Mouse (Mus musculus) heart, embryonic 14.5 days (tissue): Measurements from ENCODE around the gene Atoh8. TPM values are rescaled to one million over a fixed set of nuclear protein-coding genes. Genes with fewer than 3 reads are reported as not detected.
A peak's percentile ranks its signal among the peaks of the same experiment; 100 is the strongest.

Source experiments
- ATAC-seq: fragments of 200-750 bp; cut with Nextera tagmentation; 2 replicates; pipeline ENCODE4 v1.8.0; 2017; ENCODE audit warnings: low read depth, moderate TSS enrichment; ENCODE audit not compliant: insufficient number of reproducible peaks, insufficient read depth, low FRiP score
- H3K27ac ChIP-seq, 2 experiments: fragments of 200-500 bp in 1 of 2; fragments of 300-500 bp in 1 of 2; sonication (generic) in 1 of 2; replicated peaks in 1 of 2; 2 replicates each; pipeline ENCODE4 v1.5.1; 2012 to 2014; ENCODE audit warnings: low read depth in 2 of 2, low read length in 2 of 2, control low read depth in 1 of 2, mild to moderate bottlenecking in 1 of 2, mixed read lengths in 1 of 2; ENCODE audit not compliant: control insufficient read depth in 1 of 2, insufficient read depth in 1 of 2
- H3K27me3 ChIP-seq: fragments of 300-500 bp; sonication (generic); 2 replicates; pipeline ENCODE4 v1.6.1; 2014; ENCODE audit warnings: mild to moderate bottlenecking, low read length, control low read depth; ENCODE audit not compliant: control insufficient read depth, insufficient read depth
- H3K36me3 ChIP-seq: fragments of 300-500 bp; sonication (generic); 2 replicates; pipeline ENCODE4 v1.6.1; 2014; ENCODE audit warnings: mild to moderate bottlenecking, control low read depth, low read length, mixed read lengths; ENCODE audit not compliant: control insufficient read depth, insufficient read depth
- H3K4me1 ChIP-seq, 2 experiments: fragments of 200-500 bp in 1 of 2; fragments of 300-500 bp in 1 of 2; sonication (generic) in 1 of 2; 2 replicates each; pipeline ENCODE4 v1.6.1; 2012 to 2014; ENCODE audit warnings: low read length in 2 of 2, control low read depth in 1 of 2, mixed read lengths in 1 of 2; ENCODE audit not compliant: control insufficient read depth in 2 of 2, insufficient read depth in 2 of 2
- H3K4me2 ChIP-seq: fragments of 300-500 bp; sonication (generic); 2 replicates; pipeline ENCODE4 v1.6.1; 2014; ENCODE audit warnings: mild to moderate bottlenecking, low read length
- H3K4me3 ChIP-seq, 2 experiments: fragments of 200-500 bp in 1 of 2; fragments of 300-500 bp in 1 of 2; sonication (generic) in 1 of 2; 2 replicates each; pipeline ENCODE4 v1.5.1; 2012 to 2014; ENCODE audit warnings: low read length in 2 of 2, mild to moderate bottlenecking in 2 of 2, control low read depth in 1 of 2, low read depth in 1 of 2, moderate library complexity in 1 of 2; ENCODE audit not compliant: control insufficient read depth in 1 of 2, insufficient read depth in 1 of 2
- H3K9ac ChIP-seq: fragments of 300-500 bp; sonication (generic); 2 replicates; pipeline ENCODE4 v1.6.1; 2014; ENCODE audit warnings: mild to moderate bottlenecking, low read length
- H3K9me3 ChIP-seq: fragments of 300-500 bp; sonication (generic); 2 replicates; pipeline ENCODE4 v1.6.1; 2016; ENCODE audit warnings: low read length, control low read depth; ENCODE audit not compliant: control insufficient read depth
- WGBS: fragments of 180-500 bp; shearing (Covaris S2); extraction: QIAGEN DNeasy Blood & Tissue Kit; methylation state at CpG from one replicate; pipeline ENCODE4 v1.1.7; 2014; 5-methylcytosine and 5-hydroxymethylcytosine counted together
- polyA plus RNA-seq: library from polyadenylated mRNA; unstranded; fragments of >200 nt; fragmentation: Nextera tagmentation; extraction: Ambion mirVana; gene quantifications from 2 replicates; pipeline ENCODE4 v1.2.1, GENCODE M21; 2014

The Atoh8 gene
- polyA plus RNA-seq, 1 experiment from 2014 or later, result 12.0 TPM

GRCm38 (mm10) chr6:72265664-72266063 lies 30.3 kb upstream of the Atoh8 start:
- Histone ChIP-seq H3K27me3 (no peaks in the 10 kb centered on the region), H3K9ac (no peak overlapping the region), H3K36me3 (no peaks in the 10 kb centered on the region), H3K4me3 (no peak overlapping the region), H3K4me1 (peaks cover 11 to 14% of the 10 kb centered on the region in 2 experiments), H3K4me2 (no peak overlapping the region), H3K9me3 (no peaks in the 10 kb centered on the region), H3K27ac (no peak overlapping the region)
- no peak for ATAC-seq
- 68% methylated on average over 6 of the region's 6 CpGs for WGBS

GRCm38 (mm10) chr6:72263679-72264265 lies 28.4 kb upstream of the Atoh8 start:
- Histone ChIP-seq H3K36me3 (no peaks in the 10 kb centered on the region), H3K4me2 (peak overlapping the region; percentile 51), H3K9me3 (no peaks in the 10 kb centered on the region), H3K4me3 (no peak overlapping the region), H3K9ac (peak overlapping the region; percentile 57), H3K27me3 (no peaks in the 10 kb centered on the region), H3K4me1 (peaks cover 20 to 28% of the 10 kb centered on the region in 2 experiments), H3K27ac (peak overlapping the region; percentile 70 to 86)
- ATAC-seq, result no peak
- WGBS, result 21% methylated on average over 5 of the region's 5 CpGs

- H3K36me3 ChIP-seq, result no peaks in the 10 kb centered on the region
- H3K4me3 ChIP-seq, result no peak overlapping the region
- no peak overlapping the region for H3K27ac ChIP-seq
- no peak for ATAC-seq
- H3K9me3 ChIP-seq, result no peaks in the 10 kb centered on the region
- no peak overlapping the region for H3K4me2 ChIP-seq
- H3K27me3 ChIP-seq, result no peaks in the 10 kb centered on the region
- WGBS, result 83% methylated on average over 12 of the region's 12 CpGs
- peaks cover 20 to 28% of the 10 kb centered on the region in 2 experiments for H3K4me1 ChIP-seq
- H3K9ac ChIP-seq, result no peak overlapping the region
These were observed 26.4 kb upstream of the Atoh8 start for GRCm38 (mm10) chr6:72261683-72262320.

GRCm38 (mm10) chr6:72260981-72261682 lies 25.8 kb upstream of the Atoh8 start:
- Histone ChIP-seq H3K4me2 (peak overlapping the region; percentile 39), H3K9me3 (no peaks in the 10 kb centered on the region), H3K36me3 (no peaks in the 10 kb centered on the region), H3K27ac (peak overlapping the region; percentile 32 to 58; a peak in 3 of 4 replicates), H3K4me1 (peaks cover 20 to 28% of the 10 kb centered on the region in 2 experiments), H3K9ac (peak overlapping the region; percentile 4; the same call in 1 of the 2 replicates), H3K4me3 (no peak overlapping the region), H3K27me3 (no peaks in the 10 kb centered on the region)
- peak; percentile 79 for ATAC-seq
- WGBS, result 14% methylated on average over 19 of the region's 19 CpGs

- no peak for ATAC-seq
- Histone ChIP-seq H3K9me3 (no peaks in the 10 kb centered on the region), H3K9ac (no peak overlapping the region), H3K4me2 (no peak overlapping the region), H3K27ac (no peak overlapping the region), H3K36me3 (no peaks in the 10 kb centered on the region), H3K4me3 (no peak overlapping the region), H3K4me1 (peaks cover 26 to 33% of the 10 kb centered on the region in 2 experiments), H3K27me3 (no peaks in the 10 kb centered on the region)
- WGBS, result 57% methylated on average over 7 of the region's 7 CpGs
These were observed 24.1 kb upstream of the Atoh8 start for GRCm38 (mm10) chr6:72259474-72259873.

- no peak for ATAC-seq
- 0 out of 2 replicates have a peak overlapping the region, but pooled peaks have one; percentile 13 for H3K9ac ChIP-seq
- H3K27ac ChIP-seq, result peak overlapping the region in 1 of 2 experiments; percentile 48; a peak in 1 of 4 replicates
- peaks cover 26 to 39% of the 10 kb centered on the region in 2 experiments for H3K4me1 ChIP-seq
- no peaks in the 10 kb centered on the region for H3K27me3 ChIP-seq
- no peak overlapping the region for H3K4me2 ChIP-seq
- no peaks in the 10 kb centered on the region for H3K36me3 ChIP-seq
- no peaks in the 10 kb centered on the region for H3K9me3 ChIP-seq
- 50% methylated on average over 6 of the region's 6 CpGs for WGBS
- no peak overlapping the region for H3K4me3 ChIP-seq
These were observed 19.9 kb upstream of the Atoh8 start for GRCm38 (mm10) chr6:72255294-72255693.

GRCm38 (mm10) chr6:72254588-72255075 lies 19.3 kb upstream of the Atoh8 start:
- H3K27me3 ChIP-seq, result no peaks in the 10 kb centered on the region
- 0 out of 2 replicates have a peak overlapping the region, but pooled peaks have one; percentile 13 for H3K9ac ChIP-seq
- no peaks in the 10 kb centered on the region for H3K36me3 ChIP-seq
- no peaks in the 10 kb centered on the region for H3K9me3 ChIP-seq
- WGBS, result 30% methylated on average over 10 of the region's 10 CpGs
- H3K4me2 ChIP-seq, result no peak overlapping the region
- H3K27ac ChIP-seq, result peak overlapping the region; percentile 2 to 48; a peak in 2 of 4 replicates
- H3K4me3 ChIP-seq, result no peak overlapping the region
- H3K4me1 ChIP-seq, result peaks cover 21 to 34% of the 10 kb centered on the region in 2 experiments
- peak; percentile 54; the same call in 1 of the 2 replicates for ATAC-seq
